Mouse (Mus musculus) c-Kit-positive CD71-positive TER-119-positive erythroid progenitor cells, embryonic 14.5 days (primary cell): ENCODE data around the gene Mertk.

Experiments
- DNase-seq: peaks from one replicate; pipeline ENCODE4 v3.0.0-alpha.2; 2013; ENCODE audit warnings: low spot score

Mertk gene

DNA sequence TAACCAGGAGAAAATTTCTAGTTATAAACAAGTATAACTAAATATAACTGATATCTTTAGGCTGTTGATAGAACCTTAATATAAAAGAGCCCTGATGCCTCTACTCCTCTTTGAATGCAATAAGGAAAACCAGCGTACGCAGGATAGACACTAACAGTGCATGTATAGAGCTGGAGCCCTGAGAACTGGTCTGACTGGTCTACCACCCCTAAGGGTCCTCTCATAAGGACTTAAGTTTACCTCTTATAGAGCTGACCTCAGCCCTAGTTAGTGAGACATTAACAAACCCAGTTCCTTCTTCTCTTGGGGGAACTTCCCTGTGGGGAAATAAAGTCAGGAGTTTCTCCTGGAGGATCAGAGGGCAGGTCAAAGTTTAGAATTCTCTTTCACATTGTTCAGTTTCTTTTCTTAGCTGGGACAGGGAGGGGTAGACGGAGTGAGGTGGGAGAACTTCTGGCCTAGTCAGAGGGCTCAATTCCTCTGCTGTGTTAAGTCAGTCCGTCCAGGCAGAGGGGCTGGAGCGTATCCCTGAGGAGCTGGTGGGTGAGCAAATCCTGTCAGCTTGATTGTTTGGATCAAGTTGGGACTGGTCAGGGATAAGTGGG is 23.5 kb downstream of the Mertk start:
- DNase-seq = no peak

- DNase-seq = no peak
Observed at GRCm38 (mm10) chr2:128726067-128726466, 27.3 kb downstream of the Mertk start.

- DNase-seq = no peak
Observed at GRCm38 (mm10) chr2:128726626-128727025, 27.9 kb downstream of the Mertk start.

DNA sequence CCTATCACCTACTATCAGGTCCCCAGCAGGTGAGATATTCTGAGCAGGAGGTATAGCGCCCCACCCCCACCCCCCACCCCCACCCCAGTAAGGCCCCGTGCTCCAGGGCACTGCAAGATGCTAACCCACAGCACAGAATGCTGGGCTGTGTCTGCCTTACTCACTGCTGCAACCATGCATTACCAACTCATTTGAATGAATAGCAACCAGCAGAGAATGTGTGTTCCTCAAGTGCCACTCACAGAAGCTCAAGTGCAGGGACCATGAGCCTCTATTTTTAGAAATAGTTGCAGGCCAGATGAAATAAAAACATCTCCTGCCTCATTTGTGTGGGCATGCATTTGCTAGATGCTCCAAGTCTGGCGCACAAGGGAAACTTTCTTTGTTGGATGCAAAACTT is 28.8 kb downstream of the Mertk start:
- no peak for DNase-seq

DNA sequence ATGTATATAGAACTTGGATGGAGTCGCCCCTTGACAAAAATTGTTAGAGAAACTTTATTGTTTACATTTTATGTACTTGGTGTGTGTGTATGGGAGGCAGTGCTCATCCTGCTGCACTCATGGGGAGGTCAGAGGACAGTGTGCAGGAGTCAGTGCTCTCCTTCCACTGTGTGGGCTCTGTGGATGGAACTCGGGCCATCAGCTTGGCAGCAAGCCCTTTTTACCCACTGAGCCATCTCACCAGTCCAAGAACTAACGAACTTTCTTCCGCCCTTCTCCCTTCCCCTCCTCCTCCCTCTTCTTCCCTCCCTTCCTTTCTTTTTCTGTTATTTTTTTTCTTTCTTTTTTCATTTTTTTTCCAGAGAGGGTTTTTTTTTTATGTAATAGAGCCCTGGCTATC is 29.3 kb downstream of the Mertk start:
- DNase-seq = no peak

DNA sequence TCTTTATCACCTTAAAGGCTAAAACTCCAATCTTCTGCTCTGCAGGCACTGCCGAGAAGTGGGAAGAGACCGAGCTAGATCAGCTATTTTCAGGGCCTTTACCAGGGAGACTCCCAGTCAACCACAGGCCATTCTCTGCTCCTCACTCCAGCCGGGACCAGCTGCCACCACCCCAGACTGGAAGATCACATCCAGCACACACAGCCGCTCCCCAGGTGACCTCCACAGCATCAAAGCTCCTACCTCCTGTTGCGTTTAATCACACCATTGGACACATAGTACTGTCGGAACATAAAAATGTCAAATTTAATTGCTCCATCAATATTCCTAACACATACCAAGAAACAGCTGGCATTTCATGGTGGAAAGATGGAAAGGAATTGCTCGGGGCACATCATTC is 30.4 kb downstream of the Mertk start:
- no peak for DNase-seq

- DNase-seq = no peak
Observed at GRCm38 (mm10) chr2:128731514-128731913, 32.8 kb downstream of the Mertk start.

- no peak for DNase-seq
Observed at GRCm38 (mm10) chr2:128731951-128732350, 33.2 kb downstream of the Mertk start.

GRCm38 (mm10) chr2:128735089-128735488 is 36.3 kb downstream of the Mertk start:
- DNase-seq = no peak

GRCm38 (mm10) chr2:128737051-128737450 is 38.3 kb downstream of the Mertk start:
- DNase-seq = no peak

- DNase-seq = no peak
Observed at GRCm38 (mm10) chr2:128737796-128738195, 39.0 kb downstream of the Mertk start.

GRCm38 (mm10) chr2:128738725-128739258 is 40.0 kb downstream of the Mertk start:
- DNase-seq = no peak

DNA sequence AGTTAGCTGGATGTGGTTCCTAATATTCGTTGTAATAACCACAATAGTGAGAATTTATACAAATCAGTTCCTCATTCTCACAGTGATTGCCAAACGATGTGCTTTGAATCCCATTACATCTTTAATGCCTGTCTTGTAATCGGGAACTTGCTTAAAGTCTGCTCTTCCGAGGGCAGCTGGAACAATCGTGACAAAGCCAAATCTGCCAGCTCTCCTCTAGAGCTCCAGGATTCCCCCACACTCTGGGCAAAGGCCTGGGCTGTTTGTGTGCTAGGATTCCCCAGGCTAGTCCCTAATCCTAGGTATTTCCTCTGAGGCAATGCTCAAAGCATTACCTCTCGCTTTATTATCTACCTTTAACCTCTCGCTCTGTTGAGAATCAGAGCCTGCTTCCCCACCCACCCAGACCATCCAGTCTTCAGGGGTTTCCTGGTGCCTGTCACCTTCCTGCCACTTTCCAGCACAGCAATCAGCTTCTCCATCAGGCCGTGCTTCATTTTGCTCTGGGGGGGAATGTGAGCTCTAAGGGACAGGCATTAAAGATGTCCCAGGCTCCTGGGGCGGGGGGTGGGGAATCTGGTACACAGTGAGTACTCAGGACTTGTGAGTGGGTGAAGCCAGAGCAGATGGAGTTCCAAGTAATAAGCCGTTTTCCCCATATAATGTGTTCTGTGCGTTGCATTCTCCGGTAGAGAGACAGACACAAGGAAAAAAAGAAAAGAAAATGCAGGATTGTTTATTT is 47.3 kb downstream of the Mertk start:
- no peak for DNase-seq

- DNase-seq = no peak
Observed at GRCm38 (mm10) chr2:128746621-128747151, 47.9 kb downstream of the Mertk start.

- no peak for DNase-seq
Observed at GRCm38 (mm10) chr2:128747433-128748028, 48.8 kb downstream of the Mertk start.

DNA sequence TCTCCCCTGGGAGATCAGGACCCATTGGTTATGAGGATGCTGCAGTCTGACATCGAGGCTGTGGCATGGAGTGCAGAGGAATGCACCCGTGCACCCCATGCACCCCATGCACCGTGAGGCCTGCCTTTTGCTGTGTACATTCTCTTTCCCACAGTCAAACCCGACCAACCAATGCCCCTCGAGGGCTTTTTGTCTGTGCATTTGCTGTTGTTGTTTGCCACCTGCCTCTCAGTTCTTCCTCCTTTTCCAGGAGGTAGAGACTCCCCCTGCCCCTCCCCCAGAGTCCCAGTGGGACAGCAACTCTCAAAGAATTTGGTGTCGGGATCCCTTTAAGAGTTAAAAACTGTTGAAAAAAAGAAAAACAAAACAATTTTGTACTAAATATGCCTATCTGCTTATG is 49.4 kb downstream of the Mertk start:
- no peak for DNase-seq

DNA sequence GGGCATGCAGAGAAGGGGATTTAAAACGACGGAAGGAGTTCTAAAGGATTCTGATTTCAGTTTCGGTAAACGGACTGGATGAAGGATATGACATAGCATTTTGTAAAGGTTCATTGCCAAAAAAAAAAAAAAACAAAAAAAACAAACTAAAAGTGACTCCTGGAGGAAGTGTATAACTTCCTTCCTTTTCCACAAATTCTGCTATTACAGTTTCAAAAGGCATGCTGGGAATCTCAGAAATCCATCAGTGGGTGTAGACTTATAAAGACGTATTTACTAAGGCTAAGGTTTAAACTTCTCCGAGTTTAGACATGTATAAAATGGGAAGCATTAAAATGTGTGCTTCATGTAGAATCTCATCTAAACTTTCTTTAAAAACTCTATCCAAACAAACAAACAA is 52.3 kb downstream of the Mertk start:
- DNase-seq = no peak

- DNase-seq = no peak
Observed at GRCm38 (mm10) chr2:128753295-128753873, 54.6 kb downstream of the Mertk start.

DNA sequence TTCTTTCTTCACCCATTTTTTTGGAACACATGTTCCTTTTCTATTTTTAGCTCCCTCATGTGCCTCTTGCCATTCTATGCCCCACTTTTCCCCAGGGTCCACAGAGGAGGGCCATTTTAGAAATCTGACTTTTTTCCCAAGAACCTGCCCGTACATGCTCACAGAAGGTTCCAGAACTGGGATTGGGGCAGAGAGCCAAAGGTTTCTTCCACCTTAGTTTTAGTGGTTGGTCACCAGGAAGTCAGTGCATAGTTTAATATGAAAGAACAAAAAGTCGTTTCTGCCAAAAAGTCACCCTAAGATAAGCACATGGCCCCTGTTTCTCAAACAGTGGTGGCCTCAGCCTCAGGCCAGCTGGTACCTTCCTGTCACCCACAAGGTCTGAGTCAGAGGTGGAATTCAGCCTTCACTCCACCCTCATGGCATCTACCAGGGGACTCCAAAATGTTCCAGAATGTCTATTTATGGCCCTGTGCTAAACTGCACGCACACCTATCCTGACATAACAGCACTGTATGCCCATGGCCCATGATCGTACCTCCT is 56.5 kb downstream of the Mertk start:
- no peak for DNase-seq

GRCm38 (mm10) chr2:128758724-128759340 is 60.1 kb downstream of the Mertk start:
- no peak for DNase-seq

GRCm38 (mm10) chr2:128762008-128762407 is 63.3 kb downstream of the Mertk start:
- no peak for DNase-seq

GRCm38 (mm10) chr2:128765787-128766186 is 67.0 kb downstream of the Mertk start:
- DNase-seq = no peak
